Mouse (Mus musculus) lung, adult 18-20 months (tissue): ENCODE measurements around the gene Aldh1a3.
A peak's percentile ranks its signal among the peaks of the same experiment; 100 is the strongest.

Experiments
- DNase-seq, 2 experiments: peaks; one replicate each; pipeline ENCODE4 v3.0.0; 2022; ENCODE audit warnings: mixed read lengths in 2 of 2

Aldh1a3 gene

DNA sequence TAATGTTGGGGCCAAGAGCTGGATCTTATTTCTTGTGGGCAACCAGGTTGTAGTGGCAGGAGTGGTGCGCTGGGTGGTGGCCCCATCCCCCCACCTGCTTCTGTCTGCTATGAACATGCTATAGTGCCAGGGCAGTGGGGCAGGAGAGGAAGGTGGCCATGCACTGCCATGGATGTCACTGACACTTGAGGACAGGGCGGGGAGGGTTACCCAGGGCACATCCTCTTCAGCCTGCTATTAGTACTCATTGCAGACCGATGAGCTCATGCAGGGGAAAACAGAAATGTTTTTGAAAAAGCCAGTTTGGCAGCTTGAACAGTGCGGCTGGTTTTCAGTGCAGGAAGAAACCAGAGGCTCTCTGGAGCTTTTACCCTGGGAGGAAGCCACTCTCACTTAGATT, 10.5 kb downstream of the Aldh1a3 start:
- no peak for DNase-seq

GRCm38 (mm10) chr7:66413093-66413492, 14.2 kb downstream of the Aldh1a3 start:
- DNase-seq, result no peak

GRCm38 (mm10) chr7:66409433-66409832, 17.9 kb downstream of the Aldh1a3 start:
- peak in 1 of 2 experiments; percentile 10 for DNase-seq

- DNase-seq, result no peak
Observed at GRCm38 (mm10) chr7:66406971-66407370, 20.3 kb downstream of the Aldh1a3 start.

- no peak for DNase-seq
Observed at GRCm38 (mm10) chr7:66405951-66406721, 21.2 kb downstream of the Aldh1a3 start.

DNA sequence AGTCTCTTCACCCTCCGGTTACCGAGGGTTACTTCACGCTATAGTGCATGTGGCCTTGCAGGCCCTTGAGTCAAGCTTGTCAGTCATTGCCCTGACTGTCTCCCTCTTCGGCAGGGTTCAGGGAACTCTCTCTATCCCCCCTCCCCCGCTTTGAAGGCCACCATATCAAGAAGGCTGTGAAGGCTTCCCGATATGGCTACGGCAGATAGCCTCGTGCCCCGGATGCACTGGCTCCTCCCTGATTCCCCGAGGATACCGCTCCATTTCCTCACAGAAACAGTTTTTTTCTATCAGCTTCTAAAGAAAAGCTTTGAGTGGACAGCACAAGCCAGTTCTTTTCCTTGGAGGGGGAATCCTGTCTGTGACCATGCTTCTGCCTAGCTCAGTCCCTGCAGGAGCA, 21.8 kb downstream of the Aldh1a3 start:
- DNase-seq, result no peak

GRCm38 (mm10) chr7:66404802-66405201, 22.5 kb downstream of the Aldh1a3 start:
- DNase-seq, result no peak

GRCm38 (mm10) chr7:66404141-66404540, 23.2 kb downstream of the Aldh1a3 start:
- DNase-seq, result no peak

- DNase-seq, result no peak
Observed at GRCm38 (mm10) chr7:66402876-66403275, 24.4 kb downstream of the Aldh1a3 start.

DNA sequence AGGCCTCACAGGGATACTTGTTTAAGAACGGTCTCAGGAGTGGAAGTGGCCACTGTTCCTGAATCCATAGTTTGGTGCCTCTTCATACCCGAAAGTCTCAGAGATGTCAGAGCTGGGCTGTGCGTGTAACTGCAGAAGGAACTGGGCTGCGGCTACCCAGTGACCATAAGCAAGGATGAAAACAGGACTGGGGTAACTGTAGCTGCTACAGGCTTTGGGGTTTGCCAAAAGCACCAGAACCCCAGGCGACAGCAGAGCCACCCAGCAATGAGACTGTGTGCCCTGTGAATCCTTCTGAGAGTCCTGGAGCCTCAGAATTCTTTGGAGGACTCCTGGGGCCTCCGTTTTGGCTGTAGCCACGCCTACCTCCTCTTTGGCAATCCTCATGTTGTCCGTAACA, 25.7 kb downstream of the Aldh1a3 start:
- DNase-seq, result no peak

- DNase-seq, result no peak
Observed at GRCm38 (mm10) chr7:66397288-66397687, 30.0 kb downstream of the Aldh1a3 start.

- peak; percentile 82 to 84 for DNase-seq
Observed at GRCm38 (mm10) chr7:66388621-66389532, 38.4 kb downstream of the Aldh1a3 start.

DNA sequence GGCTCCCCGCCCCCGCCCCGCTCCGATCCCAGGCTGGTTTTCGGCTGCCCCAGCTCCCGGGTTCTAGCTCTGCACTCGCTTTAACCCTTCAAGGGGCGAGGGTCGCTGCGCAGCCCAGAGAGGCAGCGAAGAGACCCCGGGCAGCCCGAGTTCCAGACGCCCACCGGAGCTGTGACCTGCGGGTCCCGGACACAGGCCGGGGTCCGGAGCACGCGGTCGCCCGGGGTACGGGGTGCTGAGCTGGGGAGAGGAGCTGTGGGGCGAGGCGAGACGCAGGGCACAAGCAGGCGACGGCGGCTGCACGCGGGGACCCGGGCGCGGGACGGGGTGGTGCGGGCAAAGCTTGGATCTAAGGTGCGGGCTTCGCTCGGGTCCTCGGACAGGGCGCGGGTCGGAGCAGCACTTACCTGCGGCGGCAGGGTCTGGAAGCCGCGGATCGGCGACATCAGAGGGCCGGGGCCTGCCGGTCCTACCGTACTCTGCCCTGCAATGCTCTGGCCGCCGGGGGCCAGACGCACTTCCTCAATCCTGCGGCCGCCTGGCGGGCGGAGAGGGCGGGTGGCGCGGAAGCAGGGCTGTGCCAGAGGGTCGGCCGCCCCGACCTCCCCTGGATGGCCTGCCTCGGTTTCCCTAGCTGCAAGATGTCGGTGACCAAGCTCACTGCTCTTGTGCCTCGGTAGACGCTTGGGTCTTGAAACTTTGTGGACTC, 39.4 kb downstream of the Aldh1a3 start, which contains the start of gene Lrrk1:
TSS of gene Lrrk1 (minus strand) at position 538 of the 709 bp plus-strand sequence.
- peak; percentile 72 for DNase-seq

DNA sequence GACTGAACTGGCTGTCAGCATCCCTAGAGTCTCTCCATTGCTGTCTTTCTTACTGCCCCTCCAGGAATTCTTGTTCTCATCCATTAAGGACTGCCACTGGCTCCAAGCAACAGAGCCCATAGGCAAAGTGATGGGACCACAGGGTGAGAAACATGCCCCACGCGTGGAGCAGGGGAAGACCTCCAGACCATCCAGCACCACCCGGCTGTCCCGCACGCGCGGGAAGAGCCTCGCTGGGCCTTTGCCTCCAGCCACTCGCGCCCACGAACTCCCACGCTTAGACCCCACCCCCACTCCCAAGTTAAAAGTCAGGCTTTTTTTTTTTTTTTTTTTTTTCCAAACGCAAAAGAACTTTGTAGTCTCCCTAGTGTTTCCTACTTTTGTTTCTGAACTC, 39.9 kb downstream of the Aldh1a3 start:
- DNase-seq, result no peak

GRCm38 (mm10) chr7:66386411-66386810, 40.9 kb downstream of the Aldh1a3 start:
- no peak for DNase-seq

DNA sequence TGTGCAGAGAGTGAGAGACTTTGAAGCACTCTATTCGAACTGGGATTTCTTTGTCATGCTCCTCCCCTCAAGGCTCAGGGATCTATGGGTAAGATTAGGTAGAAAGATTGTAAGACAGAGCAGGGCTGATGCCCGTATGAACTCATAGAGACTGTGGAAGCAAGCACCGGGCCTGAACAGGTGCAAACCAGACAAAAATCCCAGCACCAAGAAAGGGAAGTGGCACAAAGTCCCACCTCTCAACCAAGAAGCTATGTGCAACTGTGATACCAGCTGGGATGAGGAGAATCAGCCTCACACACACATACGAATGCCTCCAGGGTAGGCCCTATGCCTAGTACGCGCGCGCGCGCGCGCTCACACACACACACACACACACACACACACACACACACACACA, 41.5 kb downstream of the Aldh1a3 start:
- DNase-seq, result no peak

DNA sequence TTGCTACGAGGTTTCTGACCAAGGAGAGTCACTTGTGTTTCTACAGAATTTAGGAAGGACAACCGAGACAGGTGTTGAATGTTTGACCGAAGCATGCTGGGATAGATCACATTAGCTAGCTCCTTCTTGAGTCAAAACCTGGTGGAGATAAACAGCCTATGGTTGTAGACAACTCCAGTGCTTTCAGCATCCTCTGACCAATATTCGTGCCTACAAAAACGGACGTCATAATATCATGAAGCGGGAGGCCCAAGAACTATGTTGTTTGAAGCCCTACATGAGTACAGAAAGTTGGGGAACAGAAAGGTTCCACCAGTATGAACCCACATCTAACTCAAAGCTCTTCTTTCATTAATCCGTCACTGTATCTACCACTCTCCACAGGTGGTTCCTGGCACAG, 42.4 kb downstream of the Aldh1a3 start:
- DNase-seq, result no peak

- DNase-seq, result no peak
Observed at GRCm38 (mm10) chr7:66384213-66384612, 43.1 kb downstream of the Aldh1a3 start.

DNA sequence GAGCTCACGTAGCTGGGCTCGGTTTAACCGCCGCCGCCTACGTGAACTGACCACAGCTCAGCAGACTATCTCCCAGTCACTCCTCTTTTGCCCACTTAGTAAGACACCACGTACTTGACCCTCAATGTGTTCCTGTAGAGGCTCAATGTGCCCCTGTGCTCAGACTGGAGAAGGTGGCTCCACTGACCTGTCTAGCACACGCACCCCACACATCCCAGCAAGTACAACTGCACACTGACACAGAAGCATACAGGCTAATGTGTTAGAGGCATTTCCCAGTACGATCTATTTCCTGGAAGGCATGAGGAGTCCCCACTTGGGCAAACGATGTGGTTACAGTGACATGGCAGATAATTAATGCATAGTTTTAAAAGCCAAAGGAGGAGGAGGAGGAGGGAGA, 50.8 kb downstream of the Aldh1a3 start:
- DNase-seq, result no peak

DNA sequence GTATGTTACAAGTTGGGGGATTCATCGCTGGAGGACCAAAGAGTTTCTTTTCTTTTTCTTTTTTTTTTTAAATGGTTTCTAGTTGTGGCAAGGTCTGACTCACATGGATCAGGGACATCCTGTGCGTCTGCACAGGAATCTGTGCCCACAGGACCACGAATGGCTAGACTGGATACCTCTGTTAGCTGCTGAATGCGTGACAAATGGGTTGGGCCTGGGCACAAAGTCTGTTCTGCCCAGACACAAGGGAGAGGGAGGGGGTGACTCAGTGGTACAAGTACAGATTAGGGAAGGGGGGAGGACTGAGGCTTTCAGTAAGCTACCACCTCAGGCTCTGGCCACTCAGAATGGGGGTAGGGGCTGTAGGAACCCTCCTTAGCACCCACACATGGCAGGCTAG, 51.6 kb downstream of the Aldh1a3 start:
- DNase-seq, result no peak

GRCm38 (mm10) chr7:66373391-66373790, 53.9 kb downstream of the Aldh1a3 start:
- DNase-seq, result no peak

- no peak for DNase-seq
Observed at GRCm38 (mm10) chr7:66370970-66371369, 56.3 kb downstream of the Aldh1a3 start.

- no peak for DNase-seq
Observed at GRCm38 (mm10) chr7:66369934-66370445, 57.3 kb downstream of the Aldh1a3 start.
